Mouse (Mus musculus): ENCODE measurements at regions not wholly inside any gene's neighbourhood (a gene's known extent, or its start where the extent isn't known, plus 50 kb on each side); places are given as distances from the start of the nearest gene placed in this dataset.

DNA sequence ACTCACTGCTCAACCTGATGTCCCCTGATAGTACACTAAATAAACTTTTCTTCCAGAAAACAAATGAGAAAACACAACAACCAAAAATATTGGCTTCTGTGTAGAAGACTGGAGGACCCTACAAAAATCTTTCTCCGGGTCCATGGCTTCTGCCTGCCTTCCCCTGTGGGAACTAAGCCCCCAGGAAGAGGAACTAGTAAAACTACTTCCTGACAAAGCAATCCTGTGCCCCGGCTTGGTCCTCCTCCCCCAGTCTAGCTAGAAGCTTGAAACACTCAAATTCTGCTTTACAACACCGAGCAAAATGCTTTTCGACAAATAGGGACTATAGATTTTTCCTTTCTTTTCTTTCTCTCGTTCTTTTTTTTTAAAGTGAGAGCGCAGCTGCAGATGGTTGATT is 51.3 kb upstream of the Mki67 start:
- DNase-seq, result no peak

- no peak for DNase-seq
These were observed 51.9 kb upstream of the Mki67 start for GRCm38 (mm10) chr7:135768064-135768463.

- peak; percentile 96 for DNase-seq
These were observed 52.4 kb upstream of the Mki67 start for GRCm38 (mm10) chr7:135768592-135768991.

GRCm38 (mm10) chr7:135769082-135769673 is 53.0 kb upstream of the Mki67 start:
- DNase-seq, result peak; percentile 8 to 14

- peak; percentile 40 to 53 for DNase-seq
These were observed 53.9 kb upstream of the Mki67 start for GRCm38 (mm10) chr7:135770051-135770450.

- no peak for DNase-seq
These were observed 59.8 kb upstream of the Mki67 start for GRCm38 (mm10) chr7:135775832-135776433.

GRCm38 (mm10) chr7:135790167-135790566 is 74.0 kb upstream of the Mki67 start:
- no peak for DNase-seq

GRCm38 (mm10) chr7:135790978-135791377 is 74.8 kb upstream of the Mki67 start:
- DNase-seq, result peak; percentile 88

DNA sequence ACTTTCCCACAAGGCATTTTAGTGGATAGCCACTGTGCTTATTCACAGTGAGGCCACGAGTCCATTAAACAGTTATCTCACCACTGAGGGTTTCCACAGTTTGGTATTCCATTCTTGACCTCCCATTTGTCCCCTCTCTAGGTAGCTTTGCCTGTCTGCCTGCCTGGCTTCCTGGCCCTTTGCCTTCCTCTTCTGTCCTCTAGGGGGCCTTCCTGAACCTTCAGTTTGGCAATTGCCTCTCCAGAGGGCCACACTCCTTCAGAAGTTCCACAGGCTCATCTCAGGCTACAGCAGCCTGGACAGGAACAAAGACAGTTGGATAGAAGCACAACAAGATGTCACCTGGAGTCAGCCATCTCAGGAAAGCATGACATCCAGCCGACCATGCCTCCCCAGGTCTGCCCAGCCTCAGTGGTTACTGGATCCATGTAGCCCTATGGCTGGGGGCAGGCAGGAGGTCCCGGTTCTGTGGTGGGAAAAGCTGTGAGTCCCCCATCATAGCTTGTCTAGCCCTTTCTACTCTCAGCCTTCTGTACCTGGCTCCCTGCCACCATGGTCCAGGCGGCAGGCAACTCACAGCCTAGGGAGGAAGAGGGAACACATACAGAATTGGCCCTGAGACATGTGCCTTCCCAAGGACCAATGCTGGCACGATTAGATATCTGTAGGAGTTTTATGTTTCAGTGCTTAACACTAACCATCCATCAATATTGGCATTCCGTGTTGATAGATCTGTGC is 76.0 kb upstream of the Mki67 start:
- DNase-seq, result no peak

- peak; percentile 53 to 63 for DNase-seq
These were observed 76.8 kb upstream of the Mki67 start for GRCm38 (mm10) chr7:135792918-135793317.

- DNase-seq, result peak; percentile 43 to 54
These were observed 78.1 kb upstream of the Mki67 start for GRCm38 (mm10) chr7:135794238-135794637.

GRCm38 (mm10) chr7:135794679-135795078 is 78.5 kb upstream of the Mki67 start:
- DNase-seq, result no peak

- no peak for DNase-seq
These were observed 82.3 kb upstream of the Mki67 start for GRCm38 (mm10) chr7:135798441-135798840.

- DNase-seq, result no peak
These were observed 86.5 kb upstream of the Mki67 start for GRCm38 (mm10) chr7:135802598-135803121.

DNA sequence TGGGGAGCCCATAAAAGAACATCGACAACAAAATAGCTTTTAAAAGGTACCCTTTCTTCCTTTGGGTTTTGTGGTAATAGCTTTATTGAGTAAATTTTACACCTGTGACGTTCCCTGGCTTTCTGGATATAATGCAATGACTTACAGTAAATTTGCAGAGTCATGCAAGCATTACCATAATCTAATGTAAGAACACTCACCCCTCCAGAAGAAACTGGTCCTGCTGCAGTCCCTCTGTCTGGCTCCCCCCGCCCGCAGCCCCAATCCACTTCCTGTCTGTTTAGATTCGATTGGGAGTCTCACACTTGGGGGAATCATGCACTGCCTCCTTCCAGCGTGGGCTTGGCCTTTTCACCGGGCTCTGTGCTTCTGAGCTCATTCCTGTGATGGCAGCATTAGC is 88.6 kb upstream of the Mki67 start:
- no peak for DNase-seq

DNA sequence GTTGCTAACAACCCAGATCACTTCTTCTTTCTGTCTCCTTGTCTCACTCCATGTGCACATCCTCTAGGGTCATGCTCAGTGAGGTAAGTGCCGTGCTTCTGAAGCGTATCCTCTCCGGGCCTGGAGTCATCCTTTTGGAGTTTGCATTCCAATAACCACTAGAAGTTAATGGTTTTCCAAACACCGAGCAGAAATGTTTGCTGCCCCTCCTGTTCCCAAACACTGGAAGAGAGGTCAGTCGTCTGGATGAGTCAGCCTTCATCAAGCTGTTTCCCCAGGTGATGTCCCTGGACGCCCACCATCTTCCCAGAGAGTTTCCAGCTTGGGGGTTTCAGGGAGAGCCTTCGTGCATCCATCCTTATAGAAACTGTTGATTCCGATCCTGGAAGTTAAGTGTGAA is 90.0 kb upstream of the Mki67 start:
- no peak for DNase-seq

DNA sequence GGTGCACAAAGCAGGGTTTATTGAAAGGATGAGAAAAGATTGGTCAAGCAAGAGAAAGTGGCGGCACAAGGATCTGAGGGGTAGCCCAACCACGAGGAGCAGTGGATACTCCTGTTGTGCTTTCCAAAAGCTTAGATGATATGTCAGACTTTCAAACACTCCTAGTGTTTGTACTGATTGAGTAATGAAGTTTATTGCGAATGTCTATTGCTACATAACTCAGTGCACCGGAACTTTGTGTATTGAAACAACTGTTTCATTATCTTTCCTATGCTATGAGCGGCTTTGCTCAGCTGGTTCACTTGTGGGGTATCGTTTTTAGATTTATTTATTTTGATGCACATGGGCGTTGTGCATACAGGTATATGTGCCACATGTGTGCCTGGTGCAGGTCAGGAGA is 90.5 kb upstream of the Mki67 start:
- no peak for DNase-seq

DNA sequence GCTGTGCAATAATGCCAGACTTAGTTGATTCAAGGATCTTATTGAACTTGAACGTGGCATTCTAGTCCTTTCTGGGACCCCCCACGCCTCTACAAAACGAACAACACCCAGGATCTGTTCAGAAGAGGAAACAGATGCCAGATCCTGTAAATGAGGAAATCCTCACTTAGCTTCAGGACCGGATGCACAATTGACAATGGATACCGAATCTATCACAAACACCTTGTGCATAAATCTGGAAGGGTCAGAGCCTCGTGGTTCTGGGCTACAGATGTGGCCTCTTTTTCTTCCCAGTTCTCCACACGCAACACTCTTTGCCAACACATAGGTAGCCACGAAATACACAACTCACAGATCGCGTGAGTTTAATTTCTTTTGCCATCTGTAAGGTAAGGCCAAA is 93.0 kb upstream of the Mki67 start:
- no peak for DNase-seq

DNA sequence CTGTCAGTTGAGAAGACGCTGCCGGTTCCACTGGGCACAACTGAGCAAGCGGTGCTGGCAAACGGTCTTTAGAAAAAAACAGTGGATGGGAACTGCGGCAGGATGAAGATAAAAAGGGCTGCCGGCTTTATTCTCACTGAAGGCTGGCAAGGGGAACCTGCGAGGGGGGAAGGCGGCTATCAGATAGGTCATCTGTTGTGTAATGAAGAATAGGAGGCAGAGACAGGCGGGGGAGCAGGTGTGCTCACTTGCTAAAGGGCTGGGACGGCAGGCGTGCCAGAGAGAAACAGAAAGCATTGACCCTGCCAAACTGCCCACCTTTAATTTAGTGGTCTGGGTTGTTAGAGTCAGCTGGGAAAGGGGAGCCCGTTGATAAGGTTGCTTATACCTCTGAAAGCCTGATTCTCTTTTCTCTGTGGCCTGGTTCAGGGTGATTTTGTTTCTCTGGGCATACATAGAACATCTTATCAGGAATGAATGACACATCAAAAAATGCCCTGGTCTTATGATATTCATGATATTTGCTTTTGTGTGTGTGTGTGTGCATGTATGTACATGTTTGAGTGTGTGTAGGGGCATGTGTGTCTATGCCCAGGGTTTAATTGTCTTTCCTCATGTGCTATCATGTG is 93.7 kb upstream of the Mki67 start:
- DNase-seq, result no peak

DNA sequence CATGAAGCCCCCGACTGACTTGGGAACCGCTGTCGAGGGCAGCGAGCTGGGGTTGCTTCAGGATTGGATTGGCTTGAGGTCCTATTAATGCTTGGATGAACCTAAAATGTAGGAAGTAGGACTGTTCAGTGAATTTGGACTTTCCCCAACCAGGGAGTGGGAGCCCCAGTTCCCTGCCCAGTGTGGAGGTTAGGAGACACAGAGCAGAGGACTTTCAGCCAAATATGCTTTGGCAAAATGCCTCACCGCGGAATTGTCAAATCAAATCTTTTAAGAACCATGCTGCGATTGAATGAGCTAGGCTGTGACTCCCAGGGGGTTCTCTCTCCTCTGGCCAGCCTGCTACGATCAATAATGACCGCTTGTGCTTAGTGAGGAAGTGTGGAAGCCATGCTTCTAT is 94.8 kb upstream of the Mki67 start:
- DNase-seq, result peak; percentile 34 to 40

DNA sequence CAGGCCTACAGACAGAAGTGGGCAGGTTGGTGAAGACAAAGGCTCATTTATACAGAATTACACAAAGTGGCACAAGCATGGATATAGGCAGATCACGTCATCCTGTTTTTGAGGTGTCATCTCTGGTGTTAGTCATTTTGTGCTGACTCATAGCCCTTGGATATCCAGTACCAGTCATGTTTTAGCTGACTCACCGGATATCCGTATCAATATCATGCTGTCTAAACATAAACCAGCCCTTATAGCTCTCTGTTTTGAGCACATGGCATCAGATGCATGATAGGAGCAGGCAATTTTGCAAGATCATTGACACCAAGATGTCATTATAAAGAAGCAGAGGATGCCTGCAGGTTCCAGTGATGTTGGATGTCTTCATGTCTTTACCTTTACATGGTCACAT is 97.5 kb upstream of the Mki67 start:
- DNase-seq, result no peak

- DNase-seq, result no peak
These were observed 100.0 kb upstream of the Mki67 start for GRCm38 (mm10) chr7:135816191-135816590.

DNA sequence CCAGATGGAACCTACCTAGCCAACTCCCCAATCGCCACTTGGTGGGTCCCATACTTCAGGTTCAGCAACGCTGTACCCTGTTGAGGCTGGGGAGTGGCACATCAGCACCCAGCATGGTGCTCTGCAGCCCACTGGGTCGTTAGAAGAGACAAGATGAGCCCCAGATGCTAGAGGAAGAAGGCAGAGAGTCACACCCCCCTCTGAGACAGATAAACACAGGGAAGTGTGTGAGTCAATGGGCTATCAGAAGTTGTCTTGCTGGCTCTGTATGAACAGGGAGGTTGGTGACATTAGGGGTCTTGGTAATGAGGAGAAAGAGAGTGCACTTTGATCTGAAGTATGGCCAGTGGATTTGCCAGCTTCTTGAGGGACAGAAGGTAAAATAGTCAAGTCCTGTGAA is 101.7 kb upstream of the Mki67 start:
- DNase-seq, result no peak

GRCm38 (mm10) chr7:135818298-135818697 is 102.1 kb upstream of the Mki67 start:
- no peak for DNase-seq
